Mouse (Mus musculus) erythroblast, adult 5-6 weeks (primary cell): ENCODE results near the gene Rmi1. TPM values are rescaled to one million over a fixed set of nuclear protein-coding genes. Genes with fewer than 3 reads are reported as not detected.
A peak's percentile ranks its signal among the peaks of the same experiment; 100 is the strongest.
"Not testable (repeated sequence)": the region's sequence is repeated elsewhere in the genome, so short reads cannot be mapped to it uniquely, and the experiment has no call there.

Experiments
- ATAC-seq: replicated peaks from 2 replicates; pipeline ENCODE4 v1.8.0; 2016; ENCODE audit warnings: moderate number of reproducible peaks, mild to moderate bottlenecking, moderate TSS enrichment, inconsistent platforms; ENCODE audit not compliant: poor library complexity, low FRiP score, severe bottlenecking
- total RNA-seq, 2 experiments: library from RNA; stranded (forward) in 1 of 2; stranded (reverse) in 1 of 2; fragments of 150-400 nt in 1 of 2; fragments of 200-764, 138-1000 nt in 1 of 2; gene quantifications; 2 replicates each; pipeline versions ENCODE4 v1.2.3 to v1.2.4; 2015 to 2017; ENCODE audit warnings: low replicate concordance in 2 of 2

The Rmi1 gene
- total RNA-seq, 2 experiments from 2014 or later = 10.5 to 15.8 TPM

DNA sequence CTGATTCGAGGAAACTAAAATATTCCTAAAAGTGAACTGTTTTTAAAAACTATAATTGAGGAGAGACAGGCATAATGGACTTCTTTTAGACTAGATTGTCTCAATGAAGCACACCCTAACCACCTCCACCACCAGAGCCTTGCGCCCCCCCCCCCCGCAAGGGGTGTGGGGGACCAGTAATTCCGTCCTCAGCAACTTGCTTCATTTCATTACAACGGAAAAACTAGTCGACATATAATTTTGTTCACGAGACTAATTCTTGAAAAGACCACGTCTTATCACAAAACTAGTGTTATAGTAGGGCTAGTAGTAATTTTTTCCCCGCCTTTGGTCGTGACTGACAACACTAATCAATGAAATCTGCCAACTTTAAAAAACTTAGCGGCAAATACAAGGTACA lies 1.5 kb upstream of the Rmi1 start:
- ATAC-seq = no peak

DNA sequence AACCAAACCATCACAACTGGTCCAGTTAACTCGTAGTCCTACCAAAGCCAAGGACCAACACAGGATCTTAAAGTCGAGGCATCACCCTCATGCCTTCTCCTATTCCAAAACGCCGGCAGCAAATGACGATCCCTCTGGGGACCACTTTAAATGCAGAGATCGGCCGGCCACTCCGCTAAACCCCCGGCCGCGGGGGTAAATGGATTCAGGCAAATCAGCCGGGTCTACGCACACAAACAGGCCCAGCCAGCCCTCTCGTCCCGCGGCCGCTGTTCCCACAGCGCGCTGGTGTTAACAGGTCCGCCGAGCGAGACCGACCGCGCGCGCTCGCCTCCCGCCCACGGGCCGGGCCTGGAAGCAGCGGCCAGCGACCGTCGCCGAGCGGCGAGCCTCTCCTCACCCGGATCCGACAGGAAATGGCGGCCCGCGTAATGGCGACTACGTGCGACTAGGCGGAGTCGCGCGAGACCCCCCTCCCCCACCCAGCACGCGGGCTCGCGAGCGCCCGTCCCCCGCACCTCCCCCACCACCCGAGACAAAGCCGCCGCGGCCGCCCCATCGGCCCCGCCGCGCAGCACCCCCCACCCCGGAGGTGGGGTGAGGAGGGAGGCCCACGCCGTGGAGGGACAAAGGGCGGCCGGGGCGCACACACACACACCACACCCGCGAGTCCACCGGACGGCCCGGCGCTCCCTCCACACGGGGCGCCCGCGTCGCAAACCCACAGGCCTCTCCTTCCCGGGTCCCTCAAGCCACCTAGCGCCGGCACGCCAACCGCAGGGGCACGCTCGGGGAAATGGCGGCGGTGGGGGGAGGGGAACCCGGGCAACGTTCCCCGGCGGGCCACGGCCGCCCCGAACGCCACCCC lies 679 bp upstream of the Rmi1 start:
- peak; percentile 31; the same call in 1 of the 2 replicates for ATAC-seq

DNA sequence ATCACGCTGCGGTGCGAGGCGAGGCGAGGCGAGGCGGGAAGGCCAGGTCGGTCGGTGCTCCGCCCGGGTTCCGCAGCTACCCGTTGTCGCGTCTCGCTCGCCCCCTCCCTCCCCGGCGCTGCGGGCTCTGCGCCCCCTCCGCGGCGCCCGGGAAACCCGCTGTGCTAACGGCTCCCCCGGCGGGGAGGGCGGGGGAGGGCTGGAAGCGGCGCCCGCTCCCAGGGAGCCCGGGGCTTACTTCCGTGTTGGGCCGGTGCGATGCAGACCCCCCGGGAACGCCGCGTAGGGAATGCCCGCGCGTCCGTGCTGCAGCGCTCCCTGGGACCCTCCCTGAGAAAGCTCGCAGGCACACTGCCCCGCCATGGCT lies 679 bp downstream of the Rmi1 start:
- no peak for ATAC-seq

GRCm38 (mm10) chr13:58403243-58403642 lies 1.2 kb downstream of the Rmi1 start, which contains the start of gene Hnrnpk:
Gene Hnrnpk (minus strand): TSS chr13:58403343.
- ATAC-seq = not testable (repeated sequence)

DNA sequence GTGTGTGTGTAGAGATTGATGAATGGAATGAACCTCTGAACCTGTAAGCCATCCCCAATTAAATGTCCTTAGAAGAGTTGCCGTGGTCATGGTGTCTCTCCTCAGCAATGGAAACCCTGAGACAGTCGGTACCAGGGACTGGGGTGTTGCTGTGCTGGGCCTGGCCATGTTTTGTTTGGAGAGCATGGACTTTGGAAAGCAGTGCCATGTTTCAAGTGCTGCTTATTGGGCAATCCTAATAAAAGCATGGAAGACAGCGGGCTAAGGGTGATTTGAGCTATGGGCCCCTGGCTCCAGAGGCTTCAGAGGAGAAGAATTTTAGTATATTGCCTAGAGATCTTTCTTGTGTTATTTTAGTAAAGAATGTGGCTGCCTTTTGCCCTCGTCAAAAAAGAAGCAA lies 9.0 kb downstream of the Rmi1 start:
- ATAC-seq = no peak

DNA sequence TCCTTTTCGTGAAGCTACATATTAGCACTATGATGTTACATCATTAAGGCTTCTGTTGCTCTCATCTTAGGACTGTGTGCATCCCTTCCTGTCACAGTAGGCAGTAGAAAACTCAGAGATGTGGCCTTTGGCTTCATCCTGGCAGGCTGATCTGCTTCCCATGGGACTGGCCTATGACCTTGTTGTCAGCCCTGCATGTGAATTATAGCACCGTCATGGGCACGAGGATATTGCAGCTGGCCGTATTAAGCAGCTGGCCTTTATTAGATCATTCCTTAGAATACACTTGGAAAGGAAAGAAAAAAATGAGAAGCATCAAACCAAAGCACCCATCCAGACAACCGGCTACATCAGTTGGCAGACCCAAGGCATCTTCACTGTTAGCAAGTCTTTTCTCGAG lies 13.3 kb downstream of the Rmi1 start:
- ATAC-seq = no peak

- no peak for ATAC-seq
Observed at GRCm38 (mm10) chr13:58415838-58416237, 13.8 kb downstream of the Rmi1 start.

GRCm38 (mm10) chr13:58418656-58419055 lies 16.6 kb downstream of the Rmi1 start:
- ATAC-seq = no peak

DNA sequence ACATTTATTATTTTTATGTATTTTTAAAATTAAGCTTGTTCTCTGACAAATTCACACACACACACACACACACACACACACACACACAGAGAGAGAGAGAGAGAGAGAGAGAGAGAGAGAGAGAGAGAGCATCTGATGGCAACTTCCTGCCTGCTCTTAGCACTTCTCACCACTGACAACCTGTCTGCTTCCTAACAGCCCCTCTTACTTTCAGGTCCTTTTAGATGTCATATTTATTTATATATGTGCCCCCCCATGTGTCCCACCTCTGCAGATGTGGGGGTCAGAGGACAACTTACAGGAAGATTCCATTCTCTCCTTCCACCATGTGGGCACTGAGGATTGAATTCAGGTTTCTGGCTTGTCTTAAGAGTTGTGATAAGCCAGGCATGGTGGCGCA lies 17.2 kb downstream of the Rmi1 start:
- no peak for ATAC-seq

- no peak for ATAC-seq
Observed at GRCm38 (mm10) chr13:58421026-58421425, 19.0 kb downstream of the Rmi1 start.

DNA sequence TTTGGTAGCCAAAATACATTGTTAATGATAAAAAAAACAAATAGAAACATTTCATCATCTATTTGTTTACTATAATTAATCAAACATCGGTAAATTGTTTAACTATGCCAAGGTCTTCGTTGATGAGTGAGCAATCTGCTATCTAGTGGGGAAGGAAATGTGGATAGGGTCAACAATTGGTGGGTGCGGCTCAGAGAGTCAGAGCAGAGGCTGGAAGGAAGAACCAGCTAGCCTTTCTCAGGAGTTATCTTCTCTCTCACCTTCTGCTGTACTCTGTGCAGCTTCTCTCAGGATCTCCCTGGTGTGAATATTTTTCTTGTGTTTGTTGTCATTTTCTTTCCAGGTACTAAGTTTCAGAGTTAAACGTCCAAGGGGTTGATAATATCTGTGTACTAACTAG lies 20.2 kb downstream of the Rmi1 start:
- no peak for ATAC-seq

GRCm38 (mm10) chr13:58423061-58423660 lies 21.1 kb downstream of the Rmi1 start:
- ATAC-seq = no peak

GRCm38 (mm10) chr13:58439716-58440115 lies 37.7 kb downstream of the Rmi1 start:
- no peak for ATAC-seq

DNA sequence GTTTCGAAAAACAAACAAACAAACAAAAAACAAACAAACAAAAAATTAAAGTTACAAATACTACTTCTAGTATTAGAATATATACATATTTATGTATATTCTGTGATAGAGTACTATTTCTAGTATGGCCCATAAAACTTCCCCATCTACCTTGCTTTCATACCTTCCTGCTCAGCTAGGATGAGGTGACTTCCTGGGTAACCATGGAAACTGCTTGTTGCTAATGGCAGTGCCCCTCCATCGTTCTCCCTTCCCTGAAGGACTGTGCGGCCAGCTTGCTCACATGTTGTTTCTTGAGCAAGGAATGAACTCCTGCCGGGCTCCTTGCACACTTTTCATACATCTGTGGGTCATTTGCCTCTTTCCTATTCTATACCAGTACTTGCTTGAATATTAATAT lies 41.3 kb downstream of the Rmi1 start:
- no peak for ATAC-seq

DNA sequence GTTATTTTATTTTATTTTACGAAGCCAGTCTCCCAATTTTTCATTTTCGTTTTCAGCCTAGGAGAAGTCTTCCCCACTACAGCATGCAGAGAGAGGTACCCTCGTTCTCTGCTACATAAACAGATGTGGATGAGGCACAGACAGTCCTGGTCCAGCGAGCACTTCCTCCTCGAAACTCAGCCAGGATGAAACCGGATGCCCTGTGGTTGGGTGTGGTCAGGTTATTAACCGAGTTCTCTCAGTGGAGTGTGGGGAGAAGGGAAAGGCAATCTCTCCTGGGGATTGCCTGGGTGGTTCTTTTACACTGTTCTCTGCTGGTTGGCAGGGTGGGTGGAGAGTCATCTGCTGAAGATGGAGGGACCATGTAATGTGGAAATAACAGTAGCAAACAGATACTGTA lies 41.7 kb downstream of the Rmi1 start:
- no peak for ATAC-seq

DNA sequence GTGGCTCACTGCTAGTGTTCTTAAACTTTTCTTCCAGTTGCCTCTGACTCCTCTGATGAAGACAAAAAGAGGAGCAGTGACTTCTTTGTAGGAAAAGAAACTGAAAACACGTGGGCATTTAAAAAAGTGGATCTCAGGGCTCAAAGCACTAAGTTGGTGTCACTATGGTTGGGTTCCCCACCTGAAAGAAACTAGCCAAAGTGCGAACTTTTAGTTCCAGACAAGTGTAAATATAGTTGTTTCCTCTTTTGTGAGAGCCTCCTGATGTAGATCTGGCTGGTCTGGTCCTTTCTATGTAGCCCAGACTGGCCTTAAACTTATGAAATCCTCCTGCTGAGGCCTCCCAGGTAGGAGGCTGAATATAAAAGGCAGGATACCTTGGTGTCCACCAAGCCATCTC lies 44.5 kb downstream of the Rmi1 start:
- ATAC-seq = no peak

DNA sequence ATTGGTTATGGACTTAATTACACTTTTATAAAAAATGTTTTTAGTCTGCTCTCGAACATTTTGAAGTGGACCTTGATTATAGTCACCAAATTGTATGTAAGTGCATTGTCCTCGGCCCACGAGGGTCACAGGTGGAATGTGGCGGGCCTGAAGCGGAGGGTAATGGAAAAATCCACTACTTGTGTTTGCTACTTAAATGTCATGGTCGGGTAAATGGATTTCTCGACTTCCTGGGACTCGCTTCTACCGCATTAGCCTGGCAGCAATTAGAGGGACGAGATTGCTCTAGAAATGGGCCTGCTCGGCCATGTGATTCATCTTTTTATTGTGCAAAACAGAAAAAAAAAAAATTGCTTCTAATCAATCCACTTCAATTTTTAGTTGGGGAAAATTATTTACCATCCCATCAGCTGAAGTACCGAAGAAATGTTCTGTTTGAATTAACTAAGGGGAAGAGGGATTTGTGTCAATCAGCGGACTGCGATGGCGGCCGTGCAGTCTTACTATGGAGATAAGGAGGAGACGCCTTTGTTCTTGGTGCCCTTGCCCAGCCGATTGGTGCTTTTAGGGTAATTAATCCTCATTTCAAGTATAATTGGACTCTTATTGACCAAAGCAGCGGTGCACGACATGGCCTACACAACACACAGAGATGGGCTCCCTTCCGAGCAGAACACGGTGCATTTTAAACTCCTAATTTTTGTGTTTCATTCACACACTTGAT lies 48.6 kb downstream of the Rmi1 start:
- ATAC-seq = no peak

- ATAC-seq = no peak
Observed at GRCm38 (mm10) chr13:58452246-58452645, 50.2 kb downstream of the Rmi1 start.

DNA sequence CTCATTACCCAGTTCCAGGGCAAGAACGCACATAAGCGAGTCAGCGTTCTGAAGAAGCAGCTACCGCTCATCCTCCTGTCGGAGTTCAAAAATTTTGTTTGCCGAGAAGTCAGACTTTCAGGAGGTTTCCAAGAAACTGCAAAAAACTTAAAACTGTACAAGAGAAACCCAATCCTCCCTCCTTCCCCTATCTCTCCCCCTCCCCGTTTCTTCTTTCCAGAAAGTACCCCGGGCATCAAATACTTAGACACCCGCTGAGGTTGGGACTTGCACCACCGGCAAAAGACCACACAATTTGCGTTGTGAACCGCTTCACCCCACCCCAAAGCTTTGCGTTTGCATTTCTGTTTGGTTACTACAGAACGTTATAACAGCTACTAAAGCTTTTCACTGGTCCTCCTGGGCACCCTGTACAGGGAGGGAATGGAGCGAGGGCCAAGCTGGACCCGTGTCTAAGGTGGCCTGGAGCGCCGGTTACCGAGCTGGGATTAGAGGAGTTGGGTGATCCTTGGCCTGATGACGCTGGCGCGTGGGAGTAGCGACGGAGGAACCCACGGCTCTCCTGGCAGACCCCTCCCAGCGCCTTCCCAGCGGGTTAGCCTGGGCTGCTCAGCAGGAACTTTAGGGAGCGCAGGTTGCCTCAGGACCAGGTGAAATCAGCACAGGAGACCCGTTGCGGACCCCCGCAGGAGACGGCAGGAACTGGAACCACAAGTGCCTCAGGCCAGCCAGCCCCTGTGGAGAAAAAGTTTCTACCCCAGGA lies 50.8 kb downstream of the Rmi1 start:
- ATAC-seq = no peak

DNA sequence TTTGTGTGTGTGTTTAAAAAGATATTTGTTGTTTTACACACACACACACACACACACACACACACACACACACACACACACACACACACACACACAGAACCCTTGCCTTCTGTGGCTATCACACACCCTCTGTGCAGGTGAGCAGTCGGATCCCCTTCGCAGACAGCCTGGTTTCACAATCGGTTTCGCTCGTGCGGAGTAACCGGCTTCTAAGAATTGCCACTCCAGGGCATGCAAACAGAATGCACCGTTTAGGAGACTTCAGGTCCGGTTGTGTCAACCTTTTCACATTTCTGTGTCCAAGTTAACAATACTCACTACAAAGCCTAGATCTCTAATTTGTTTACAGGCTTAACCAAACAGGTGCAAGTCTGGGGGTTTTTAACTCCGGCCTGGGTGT lies 51.5 kb downstream of the Rmi1 start:
- ATAC-seq = no peak
